Mouse (Mus musculus) heart, postnatal 10 days (tissue): ENCODE results near the gene Akap14. TPM values are rescaled to one million over a fixed set of nuclear protein-coding genes. Genes with fewer than 3 reads are reported as not detected.
"Not testable (repeated sequence)": the region's sequence is repeated elsewhere in the genome, so short reads cannot be mapped to it uniquely, and the experiment has no call there.

ENCODE experiments used
- DNase-seq, 2 experiments: peaks; one replicate each; pipeline ENCODE4 v3.0.0; 2021
- intact Hi-C: fragments of 180-260 bp; cut with DNase I; formaldehyde crosslinking; loops from one replicate; pipeline ENCODE4 v1.15.1; 2025
- total RNA-seq, 2 experiments: library from RNA; stranded (reverse); gene quantifications; 2 replicates each; pipeline ENCODE4 v1.2.3; 2021

The Akap14 gene
- total RNA-seq, result not detected

DNA sequence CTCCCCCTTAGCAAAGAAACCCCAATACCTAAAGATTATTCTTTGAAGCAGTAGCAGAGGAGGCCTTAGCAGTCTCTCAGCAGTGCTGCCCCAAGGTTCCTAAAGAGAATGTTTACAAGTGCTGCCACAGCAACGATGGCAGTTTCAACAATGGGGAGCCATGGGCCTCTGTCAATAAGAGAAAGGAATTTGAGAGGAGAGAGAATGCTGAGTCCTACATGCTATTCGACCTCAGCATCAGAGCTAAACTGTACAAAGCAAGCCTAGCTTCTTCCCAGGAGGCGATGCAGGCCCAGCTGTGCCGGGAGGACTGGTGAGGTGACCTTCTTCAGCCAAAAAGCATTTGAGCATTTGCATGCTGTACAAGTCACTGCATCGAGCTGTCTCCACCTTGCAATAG, at the start of gene Akap14:
Akap14 (minus strand) TSS at position 101 of the 400 bp plus-strand sequence.
- DNase-seq, result no peak
- intact Hi-C loops, result no loop called here

DNA sequence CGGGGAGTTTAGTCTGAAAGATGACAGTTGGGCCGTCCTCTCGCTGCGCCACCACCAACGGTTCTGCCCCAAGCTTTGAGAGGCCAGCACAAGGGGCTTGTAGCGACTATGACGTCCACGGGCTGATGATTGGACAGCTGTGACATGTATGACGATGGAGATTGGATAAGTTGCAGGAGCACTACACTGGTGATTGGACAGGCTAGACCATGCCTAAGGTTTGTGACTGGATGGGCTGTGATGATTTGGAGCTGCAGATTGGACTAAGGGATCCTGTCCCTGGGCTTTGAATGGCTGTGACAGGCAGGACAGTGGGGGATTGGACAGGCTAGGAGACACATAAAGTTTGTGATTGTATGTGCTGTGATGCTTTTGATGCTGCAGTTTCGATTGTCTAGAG, 42.3 kb upstream of the Akap14 start, which contains the start of gene Gm9:
Gm9 (minus strand) TSS at position 101 of the 400 bp plus-strand sequence.
- intact Hi-C loops, result no loop called here
- DNase-seq, result no peak

- intact Hi-C loops, result no loop called here
These were observed 30.0 kb upstream of the Akap14 start for GRCm38 (mm10) chrX:37198676-37199075.

GRCm38 (mm10) chrX:37191744-37192379, 23.2 kb upstream of the Akap14 start:
- DNase-seq, result peak in 1 of 2 experiments; percentile 4
- intact Hi-C loops, result no loop called here

More at GRCm38 (mm10) chrX:37198676-37199075, 30.0 kb upstream of the Akap14 start:
- no peak for DNase-seq

- intact Hi-C loops, result no loop called here
These were observed 22.6 kb upstream of the Akap14 start, which contains the start of the genes Ndufa1 and Rnf113a1 for GRCm38 (mm10) chrX:37191105-37191743. TSS of gene Ndufa1 (minus strand) at chrX:37191163. TSS of gene Rnf113a1 (plus strand) at chrX:37191245.

DNA sequence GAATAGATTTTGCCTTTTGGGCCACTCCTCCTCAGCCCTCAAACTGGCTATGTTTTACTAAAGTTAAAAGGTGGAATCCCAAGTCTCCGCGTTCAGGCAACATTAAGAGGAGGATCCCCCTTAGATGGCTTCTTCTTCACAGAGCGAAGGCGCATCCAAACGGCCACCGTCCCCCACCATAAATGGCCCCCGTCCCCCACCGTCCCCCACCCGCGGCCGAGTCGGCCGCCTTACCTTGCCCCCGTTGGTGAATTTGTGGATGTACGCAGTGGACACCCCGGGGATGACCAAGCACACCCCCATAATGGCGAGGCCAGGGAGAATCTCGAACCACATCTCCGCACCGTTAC, 22.1 kb upstream of the Akap14 start:
- peak in 1 of 2 experiments; percentile 1 for DNase-seq
- intact Hi-C loops, result no loop called here

More at GRCm38 (mm10) chrX:37191105-37191743, 22.6 kb upstream of the Akap14 start, which contains the start of the genes Ndufa1 and Rnf113a1:
- peak; percentile 85 for DNase-seq

- intact Hi-C loops, DNase-seq: not testable (repeated sequence)
These were observed 15.8 kb upstream of the Akap14 start for GRCm38 (mm10) chrX:37184401-37184800.

DNA sequence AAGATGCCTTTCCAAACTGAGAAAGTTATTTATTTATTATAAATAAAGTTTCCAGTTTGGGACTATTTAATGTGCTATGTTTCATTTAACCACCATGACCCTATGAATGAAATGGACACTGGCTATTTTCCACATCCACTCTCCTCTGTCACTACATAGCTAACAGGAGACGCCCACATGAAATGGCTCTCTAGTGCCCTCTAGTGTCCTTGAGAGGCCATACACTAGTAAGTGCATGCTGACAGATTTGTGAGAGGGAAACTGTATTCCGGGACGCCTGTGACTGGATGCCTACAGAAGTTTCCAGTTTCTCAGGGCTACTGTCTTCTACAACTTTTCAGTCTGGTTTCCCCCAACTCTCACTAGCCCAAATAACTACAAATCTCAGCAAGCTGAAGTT, 1.6 kb downstream of the Akap14 start:
- DNase-seq, result peak; percentile 45 to 62
- intact Hi-C loops, result no loop called here

DNA sequence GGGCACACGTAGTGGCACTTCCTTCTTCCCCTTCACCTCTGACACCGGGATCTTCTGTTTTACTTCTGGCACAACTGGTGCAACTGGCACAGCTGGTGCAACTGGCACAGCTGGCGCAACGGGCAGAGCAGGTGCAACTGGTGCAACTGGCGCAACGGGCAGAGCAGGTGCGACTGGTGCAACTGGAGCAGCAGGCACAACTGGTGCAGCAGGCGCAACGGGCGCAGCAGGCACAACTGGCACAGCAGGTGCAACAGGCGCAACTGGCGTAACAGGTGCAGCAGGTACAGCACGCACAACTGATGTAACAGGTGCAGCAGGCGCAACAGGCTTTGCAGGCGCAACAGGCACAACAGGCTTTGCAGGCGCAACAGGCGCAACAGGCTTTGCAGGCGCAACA, 5.5 kb downstream of the Akap14 start:
- DNase-seq, result no peak
- intact Hi-C loops, result no loop called here

DNA sequence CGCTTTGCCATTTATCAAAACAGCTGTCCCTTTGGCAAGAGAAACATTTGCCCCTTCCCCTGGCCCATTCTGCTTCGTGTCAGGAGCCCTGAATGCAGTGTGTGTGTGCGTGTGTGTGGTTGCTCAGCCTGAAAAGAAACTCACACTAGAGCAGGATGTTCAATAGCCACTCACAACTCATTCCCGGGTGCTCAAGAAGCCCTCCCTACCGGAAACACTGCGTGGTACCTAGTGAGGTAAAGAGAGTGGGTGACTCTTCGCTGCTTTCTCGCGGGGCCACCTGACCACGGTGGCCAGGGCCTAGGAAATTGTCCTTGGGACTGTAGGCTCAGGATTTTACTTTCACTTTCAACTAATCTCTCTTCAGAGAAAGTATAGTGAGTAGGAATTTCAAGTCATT, 7.5 kb downstream of the Akap14 start:
- DNase-seq, result no peak
- intact Hi-C loops, result no loop called here

- intact Hi-C loops, result loop anchor here (5.0 kb wide), 1 partner anchor 56 kb away; no protein-coding TSS in a partner anchor
- peak in 1 of 2 experiments; percentile 6 for DNase-seq
These were observed 10.8 kb downstream of the Akap14 start for GRCm38 (mm10) chrX:37157839-37158238.

DNA sequence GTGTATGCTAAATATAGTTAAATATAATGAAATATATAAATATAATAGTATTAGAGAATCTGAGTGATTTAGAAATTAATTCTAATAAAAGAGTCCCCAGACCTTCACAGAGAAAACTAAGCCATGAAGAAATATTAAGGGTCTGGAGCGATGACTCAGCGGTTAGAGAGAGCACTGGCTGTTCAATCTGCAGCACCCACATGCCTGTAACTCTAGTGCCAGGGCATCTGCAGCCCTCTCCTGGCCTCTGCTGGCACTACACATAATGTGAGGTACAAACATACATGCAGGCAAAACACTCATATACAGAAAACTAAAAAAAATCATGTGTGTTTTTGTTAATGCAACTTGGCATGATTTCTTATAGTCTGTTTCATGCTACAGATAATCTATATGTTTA, 23.7 kb downstream of the Akap14 start:
- intact Hi-C loops, result no loop called here
- DNase-seq, result peak in 1 of 2 experiments; percentile 16

DNA sequence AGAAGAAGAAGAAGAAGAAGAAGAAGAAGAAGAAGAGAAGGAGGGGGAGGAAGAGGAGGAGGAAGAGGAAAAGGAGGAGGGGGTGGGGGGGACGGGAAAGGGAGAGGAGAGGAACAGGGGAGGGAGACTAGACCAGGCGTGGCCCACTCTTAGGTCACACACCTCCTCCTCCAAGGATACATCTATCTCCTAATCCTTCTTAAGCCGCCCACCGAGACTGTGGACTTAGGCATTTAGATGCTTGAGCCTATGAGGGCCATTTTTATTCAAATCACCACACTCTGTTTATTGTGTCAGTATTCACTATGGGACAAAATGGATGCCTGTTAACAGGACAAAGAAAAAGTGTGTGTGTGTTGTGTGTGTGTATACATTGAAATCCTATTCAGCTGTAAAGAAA, 24.1 kb downstream of the Akap14 start:
- intact Hi-C loops, DNase-seq: not testable (repeated sequence)

- intact Hi-C loops, result no loop called here
- DNase-seq, result no peak
These were observed 26.9 kb downstream of the Akap14 start for GRCm38 (mm10) chrX:37141732-37142131.

- peak; percentile 79 to 82 for DNase-seq
- intact Hi-C loops, result loop anchor here (2.0 kb wide), 1 partner anchor 16 kb away; the partner anchor contains the start of gene Upf3b
These were observed 41.8 kb downstream of the Akap14 start, which contains the start of gene Nkap for GRCm38 (mm10) chrX:37126671-37127358. TSS of gene Nkap (plus strand) at chrX:37126795.

- DNase-seq, result no peak
- intact Hi-C loops, result no loop called here
These were observed 43.1 kb downstream of the Akap14 start for GRCm38 (mm10) chrX:37125511-37125910.

DNA sequence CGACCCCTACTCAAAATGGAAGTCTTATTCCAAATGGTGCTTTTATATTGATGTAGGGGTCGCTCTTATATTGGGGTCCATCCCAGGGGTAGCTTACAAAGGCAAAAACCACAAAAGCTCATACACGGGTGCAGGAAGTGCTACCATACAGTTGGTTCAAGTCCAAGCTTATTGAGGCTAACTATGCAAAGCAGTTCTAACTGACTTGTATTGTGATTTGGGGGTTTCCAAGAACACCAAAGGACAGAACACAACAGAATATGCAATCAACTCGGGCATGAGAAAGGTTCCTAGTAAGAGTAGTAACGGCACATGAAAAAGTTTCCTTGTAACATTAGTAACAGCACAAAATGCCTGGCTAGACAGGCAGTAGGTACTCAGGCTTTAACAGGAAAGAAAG, 48.4 kb downstream of the Akap14 start:
- intact Hi-C loops, result no loop called here
- no peak for DNase-seq

- no peak for DNase-seq
- intact Hi-C loops, result no loop called here
These were observed 49.1 kb downstream of the Akap14 start for GRCm38 (mm10) chrX:37119585-37119984.

- no peak for DNase-seq
- intact Hi-C loops, result no loop called here
These were observed 51.6 kb downstream of the Akap14 start for GRCm38 (mm10) chrX:37117085-37117484.

- no peak for DNase-seq
- intact Hi-C loops, result loop anchor here (2.0 kb wide), 1 partner anchor 16 kb away; the partner anchor contains the start of gene Nkap
These were observed 57.8 kb downstream of the Akap14 start for GRCm38 (mm10) chrX:37110881-37111193.

GRCm38 (mm10) chrX:37110193-37110880, 58.3 kb downstream of the Akap14 start, which contains the start of gene Upf3b:
TSS of gene Upf3b (minus strand) at chrX:37110322.
- DNase-seq, result peak; percentile 94
- intact Hi-C loops, result loop anchor here (2.0 kb wide), 1 partner anchor 16 kb away; the partner anchor contains the start of gene Nkap
